Mouse (Mus musculus) adrenal gland, postnatal 14 days (tissue): Measurements from ENCODE around the gene Gm3532. TPM values are rescaled to one million over a fixed set of nuclear protein-coding genes. Genes with fewer than 3 reads are reported as not detected.
"Not testable (repeated sequence)": the region's sequence is repeated elsewhere in the genome, so short reads cannot be mapped to it uniquely, and the experiment has no call there.

Experiments used
- DNase-seq: peaks from one replicate; pipeline ENCODE4 v3.0.0; 2021; ENCODE audit warnings: mixed read lengths
- long read RNA-seq, 2 experiments: library from polyadenylated mRNA; stranded (forward); transcript quantifications; one replicate each; pipeline ENCODE4 v2.0.0; 2021
- total RNA-seq: library from RNA; stranded (reverse); gene quantifications from 2 replicates; pipeline ENCODE4 v1.2.3, GENCODE M21; 2021

Gene Gm3532
- total RNA-seq = not detected in 2 replicates
- long read RNA-seq, experiment 1 = 0 reads
- long read RNA-seq, experiment 2 = 0 reads

DNA sequence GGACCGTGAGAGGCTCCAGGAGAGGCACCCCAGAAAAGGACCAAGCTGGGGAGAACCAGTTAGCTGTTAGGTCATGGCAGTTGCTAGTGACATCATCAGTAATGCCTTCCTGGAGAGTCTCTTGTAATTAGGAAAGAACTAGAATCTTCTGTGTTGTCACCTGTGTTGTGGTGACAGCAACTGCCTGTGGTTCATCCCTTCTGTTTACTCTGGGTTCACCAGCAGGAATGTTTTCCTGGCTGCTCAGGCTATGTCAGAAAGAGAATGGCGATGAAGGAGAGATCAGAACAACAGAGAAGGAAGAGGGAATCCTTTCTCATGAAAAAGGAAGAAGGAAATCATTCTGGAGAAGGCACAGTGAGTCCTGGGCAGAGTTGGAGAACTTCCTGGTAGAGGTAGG, at the start of gene Gm3532:
Gene Gm3532, plus strand, starts transcription at position 301 of the 400 bp plus-strand sequence.
- not testable (repeated sequence) for DNase-seq

DNA sequence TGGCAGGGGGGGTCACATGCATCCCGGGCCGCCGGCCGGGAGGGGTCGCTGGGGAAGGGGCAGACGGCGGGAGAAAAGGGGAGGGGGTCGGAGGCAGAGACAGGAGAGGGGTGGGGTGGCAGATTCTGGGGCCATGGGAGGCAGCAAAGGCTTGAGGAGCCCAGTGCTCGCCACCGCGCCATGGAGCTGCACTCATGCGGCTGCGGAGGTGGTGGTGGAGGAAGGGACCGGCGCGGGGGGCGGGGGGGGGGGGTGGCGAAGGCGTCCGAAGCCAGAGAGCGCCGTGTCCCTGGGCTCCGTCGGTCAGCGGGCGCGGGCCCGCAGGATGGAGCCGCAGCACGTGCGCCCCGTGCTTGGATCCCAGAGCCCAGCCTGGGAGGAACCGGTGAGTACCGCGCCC, 36.9 kb upstream of the Gm3532 start, which contains the start of gene Gm3488:
Gene Gm3488, plus strand, starts transcription at position 301 of the 400 bp plus-strand sequence.
- DNase-seq = not testable (repeated sequence)

Other genes with a start within 250 kb of the Gm3532 start
- not detected in 2 replicates for gene Gm3542, start 203.6 kb upstream of the Gm3532 start, total RNA-seq
- gene Gm3500, start 149.4 kb upstream of the Gm3532 start, total RNA-seq = not detected in 2 replicates
- 1.6 TPM in 1 of 2 replicates, not detected in the other for gene Gm3194, start 83.0 kb upstream of the Gm3532 start, total RNA-seq
- not detected in 2 replicates for gene Gm8246, start 60.7 kb upstream of the Gm3532 start, total RNA-seq
- not detected in 2 replicates for gene Gm3187, start 54.3 kb upstream of the Gm3532 start, total RNA-seq
- gene Gm3488, start 36.8 kb upstream of the Gm3532 start, total RNA-seq = 1.1 TPM in 1 of 2 replicates, not detected in the other
- gene Gm8265, start 94.5 kb downstream of the Gm3532 start, total RNA-seq = not detected in 2 replicates
- not detected in 2 replicates for gene Gm9603, start 149.0 kb downstream of the Gm3532 start, total RNA-seq
- 0.59 TPM in 1 of 2 replicates, not detected in the other for gene Gm3373, start 203.1 kb downstream of the Gm3532 start, total RNA-seq